Mouse (Mus musculus) ES-E14 (cell line): ENCODE results near the gene Ero1lb.

Source experiments
- CHD2 ChIP-seq: IDR thresholded peaks from 2 replicates; pipeline ENCODE4 v1.6.1; 2014; ENCODE audit warnings: mild to moderate bottlenecking, low read depth, low read length, inconsistent platforms
- HCFC1 ChIP-seq: IDR thresholded peaks from 2 replicates; pipeline ENCODE4 v1.6.1; 2012; ENCODE audit warnings: low read length, inconsistent platforms, borderline replicate concordance; ENCODE audit not compliant: insufficient read depth
- MAFK ChIP-seq: IDR thresholded peaks from 2 replicates; pipeline ENCODE4 v1.6.1; 2014; ENCODE audit warnings: mild to moderate bottlenecking, low read depth, low read length, inconsistent platforms; ENCODE audit not compliant: insufficient read depth
- ZC3H11A ChIP-seq: IDR thresholded peaks from 2 replicates; pipeline ENCODE4 v1.6.1; 2012; ENCODE audit warnings: low read depth, mild to moderate bottlenecking, inconsistent platforms, low read length, borderline replicate concordance
- ZNF384 ChIP-seq: IDR thresholded peaks from 2 replicates; pipeline ENCODE4 v1.6.1; 2012; ENCODE audit warnings: low read depth, low read length, inconsistent platforms

GRCm38 (mm10) chr13:12578145-12578544 is 12.5 kb downstream of the Ero1lb start:
- TF ChIP-seq CHD2 = no peak
- TF ChIP-seq HCFC1 = no peak
- no peak for TF ChIP-seq ZNF384
- no peak for TF ChIP-seq ZC3H11A
- no peak for TF ChIP-seq MAFK
